Mouse (Mus musculus) embryonic facial prominence, embryonic 14.5 days (tissue): ENCODE data around the gene Zfp91. TPM values are rescaled to one million over a fixed set of nuclear protein-coding genes. Genes with fewer than 3 reads are reported as not detected.

ENCODE experiments used
- ATAC-seq: fragments of 200-750 bp; cut with Nextera tagmentation; 2 replicates; pipeline ENCODE4 v1.8.0; 2017; ENCODE audit warnings: low read depth, moderate number of reproducible peaks, moderate TSS enrichment
- DNase-seq: peaks from one replicate; pipeline ENCODE4 v3.0.0-alpha.2; 2015; ENCODE audit warnings: low spot score
- H3K27ac ChIP-seq: fragments of 300-500 bp; sonication (generic); replicated peaks from 2 replicates; pipeline ENCODE4 v1.5.1; 2014; ENCODE audit warnings: low read depth, mild to moderate bottlenecking, low read length, moderate library complexity
- H3K27me3 ChIP-seq: fragments of 300-500 bp; sonication (generic); replicated peaks from 2 replicates; pipeline ENCODE4 v1.6.1; 2014; ENCODE audit warnings: low read length; ENCODE audit not compliant: control insufficient read depth, insufficient read depth
- H3K36me3 ChIP-seq: fragments of 300-500 bp; sonication (generic); 2 replicates; pipeline ENCODE4 v1.6.1; 2014; ENCODE audit warnings: low read length, mixed read lengths; ENCODE audit not compliant: control insufficient read depth, insufficient read depth
- H3K4me1 ChIP-seq: fragments of 300-500 bp; sonication (generic); 2 replicates; pipeline ENCODE4 v1.6.1; 2014; ENCODE audit warnings: antibody characterized with exemption, low read length; ENCODE audit not compliant: control insufficient read depth, insufficient read depth
- H3K4me2 ChIP-seq: fragments of 300-500 bp; sonication (generic); 2 replicates; pipeline ENCODE4 v1.6.1; 2014; ENCODE audit warnings: low read depth, mild to moderate bottlenecking, low read length, moderate library complexity, mixed read lengths
- H3K4me3 ChIP-seq: fragments of 300-500 bp; sonication (generic); 2 replicates; pipeline ENCODE4 v1.5.1; 2014; ENCODE audit warnings: low read depth, mild to moderate bottlenecking, low read length
- H3K9ac ChIP-seq: fragments of 300-500 bp; sonication (generic); 2 replicates; pipeline ENCODE4 v1.6.1; 2014; ENCODE audit warnings: low read depth, mild to moderate bottlenecking, low read length, moderate library complexity, mixed read lengths
- H3K9me3 ChIP-seq: fragments of 300-500 bp; sonication (generic); 2 replicates; pipeline ENCODE4 v1.6.1; 2016; ENCODE audit warnings: low read length; ENCODE audit not compliant: control insufficient read depth
- WGBS: fragments of 180-500 bp; shearing (Covaris S2); extraction: QIAGEN DNeasy Blood & Tissue Kit; methylation state at CpG from one replicate; pipeline ENCODE4 v1.1.7; 2014; 5-methylcytosine and 5-hydroxymethylcytosine counted together
- polyA plus RNA-seq: library from polyadenylated mRNA; unstranded; fragments of >200 nt; fragmentation: Nextera tagmentation; extraction: Ambion mirVana; gene quantifications from 2 replicates; pipeline ENCODE4 v1.2.1, GENCODE M21; 2014

The Zfp91 gene
- polyA plus RNA-seq: 8.9 and 10.1 TPM in 2 replicates

DNA sequence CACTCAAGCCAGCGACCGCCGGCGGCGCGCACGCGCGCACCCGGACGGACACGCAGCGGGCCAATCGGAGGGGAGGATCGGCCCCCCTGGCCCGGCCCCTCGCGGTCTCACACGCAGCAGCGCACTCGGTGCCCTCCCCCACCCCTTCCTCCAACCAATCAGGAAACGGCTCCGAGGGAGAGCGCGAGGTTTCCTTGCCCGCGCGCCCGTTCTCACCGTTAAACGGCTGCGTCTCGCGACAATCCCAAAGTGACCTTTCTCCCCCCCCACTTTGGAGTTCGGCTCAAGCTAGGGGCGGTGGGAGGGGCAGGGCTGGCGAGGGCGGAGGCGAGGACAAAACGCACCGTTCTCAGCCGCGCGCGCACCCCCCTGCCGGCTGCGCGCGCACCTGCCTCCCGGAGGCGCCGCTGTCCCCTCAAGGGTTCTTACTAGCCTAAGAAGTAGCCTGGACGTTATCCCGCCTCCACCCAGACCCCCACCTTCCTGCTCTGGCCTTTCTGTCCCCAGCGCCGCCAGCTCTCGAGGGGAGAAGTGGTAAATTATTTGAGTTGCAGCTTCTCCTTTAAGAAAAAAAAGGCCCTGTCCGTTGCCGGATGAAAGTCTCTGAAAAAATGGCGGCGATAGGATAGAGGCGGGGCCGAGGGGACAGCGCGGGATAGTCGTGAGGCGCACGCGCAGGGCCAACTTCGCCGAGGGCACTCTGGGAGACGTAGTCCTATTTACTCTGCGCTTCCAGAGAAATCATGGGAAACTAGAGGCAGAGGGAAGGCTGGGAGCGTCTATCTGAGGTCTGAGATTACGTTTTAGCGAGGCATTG lies at the start of gene Zfp91, which contains the start of gene Lpxn:
Gene Zfp91, minus strand, starts transcription at position 616 of the 817 bp plus-strand sequence.
Gene Lpxn, plus strand, starts transcription at position 683 of the 817 bp plus-strand sequence.
- Histone ChIP-seq H3K9me3 (no peaks in the 10 kb centered on the region), H3K9ac (peak within 1 kb of the TSS; percentile 99), H3K36me3 (no peaks in the 10 kb centered on the region), H3K4me2 (peak within 1 kb of the TSS; percentile 69), H3K4me3 (peak within 1 kb of the TSS; percentile 94), H3K27me3 (no peaks in the 10 kb centered on the region), H3K27ac (peak within 1 kb of the TSS; percentile 100), H3K4me1 (peaks cover 11% of the 10 kb centered on the region; the same call in 1 of the 2 replicates)
- DNase-seq (peak; percentile 100), ATAC-seq (peak; percentile 96)
- WGBS: under 1% methylated on average over 34 of the region's 76 CpGs

DNA sequence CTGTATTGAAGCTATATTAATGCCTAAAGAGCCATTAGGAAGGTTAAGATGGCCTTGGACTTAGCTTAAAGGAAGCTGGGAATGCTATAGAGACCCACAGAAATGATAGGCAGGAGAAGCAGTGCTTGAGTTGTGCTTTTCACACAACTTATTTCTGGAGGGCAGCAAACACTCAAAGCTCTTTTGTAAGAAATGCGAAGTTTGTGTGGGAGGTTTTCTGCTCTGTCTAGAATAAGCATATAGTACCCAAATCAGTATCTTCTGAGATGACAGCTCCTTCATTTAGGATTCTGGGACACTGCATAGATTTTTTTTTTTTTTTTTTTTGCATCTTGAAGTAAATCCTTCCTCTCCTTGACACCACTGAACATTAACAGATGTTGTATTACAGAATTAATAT lies 42.6 kb upstream of the Zfp91 start:
- Histone ChIP-seq H3K9me3 (no peaks in the 10 kb centered on the region), H3K27ac (no peak overlapping the region), H3K4me2 (no peak overlapping the region), H3K27me3 (no peaks in the 10 kb centered on the region), H3K9ac (no peak overlapping the region), H3K4me3 (no peak overlapping the region), H3K4me1 (no peaks in the 10 kb centered on the region), H3K36me3 (no peaks in the 10 kb centered on the region)
- DNase-seq (no peak), ATAC-seq (no peak)
- 91% methylated on average over 1 of the region's 1 CpGs for whole genome bisulfite sequencing

DNA sequence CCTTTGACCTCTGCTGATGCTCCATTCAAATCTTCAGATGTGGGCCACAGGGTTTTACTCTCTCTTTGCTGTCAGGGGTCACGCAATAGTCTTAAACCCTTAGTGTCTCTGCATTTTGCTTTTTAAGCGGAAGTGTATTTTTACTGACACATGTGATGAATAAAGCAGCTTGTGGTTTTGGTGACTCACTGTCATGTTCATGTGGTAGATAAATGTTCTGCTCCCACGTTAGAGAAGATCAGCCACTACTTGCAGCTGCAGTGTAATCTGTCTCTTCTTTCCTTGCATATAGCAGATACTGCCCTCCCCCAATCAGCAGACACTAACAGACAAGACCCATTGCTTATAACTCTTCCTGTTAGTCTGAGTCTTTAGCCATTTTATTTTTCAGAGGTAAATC lies 37.7 kb upstream of the Zfp91 start:
- Histone ChIP-seq H3K4me2 (no peak overlapping the region), H3K36me3 (no peaks in the 10 kb centered on the region), H3K9ac (no peak overlapping the region), H3K4me1 (no peaks in the 10 kb centered on the region), H3K9me3 (no peaks in the 10 kb centered on the region), H3K4me3 (no peak overlapping the region), H3K27me3 (no peaks in the 10 kb centered on the region), H3K27ac (no peak overlapping the region)
- no peak for DNase-seq
- ATAC-seq: no peak
- WGBS: 70% methylated on average over 3 of the region's 3 CpGs

- Histone ChIP-seq H3K9ac (no peak overlapping the region), H3K9me3 (no peaks in the 10 kb centered on the region), H3K27me3 (no peaks in the 10 kb centered on the region), H3K36me3 (no peaks in the 10 kb centered on the region), H3K4me2 (no peak overlapping the region), H3K4me3 (no peak overlapping the region), H3K27ac (no peak overlapping the region), H3K4me1 (no peaks in the 10 kb centered on the region)
- 55% methylated on average over 1 of the region's 1 CpGs for WGBS
- DNase-seq (no peak), ATAC-seq (no peak)
These were observed 35.6 kb upstream of the Zfp91 start for GRCm38 (mm10) chr19:12831559-12831958.

GRCm38 (mm10) chr19:12830823-12831430 lies 35.0 kb upstream of the Zfp91 start:
- H3K9me3 ChIP-seq: no peaks in the 10 kb centered on the region

GRCm38 (mm10) chr19:12824549-12824948 lies 28.6 kb upstream of the Zfp91 start:
- Histone ChIP-seq H3K4me1 (no peaks in the 10 kb centered on the region), H3K4me3 (no peak overlapping the region), H3K27me3 (no peaks in the 10 kb centered on the region), H3K27ac (no peak overlapping the region), H3K4me2 (no peak overlapping the region), H3K9me3 (no peaks in the 10 kb centered on the region), H3K36me3 (no peaks in the 10 kb centered on the region), H3K9ac (no peak overlapping the region)
- WGBS: 76% methylated on average over 4 of the region's 4 CpGs
- DNase-seq (no peak), ATAC-seq (no peak)

More at GRCm38 (mm10) chr19:12830823-12831430, 35.0 kb upstream of the Zfp91 start:
- ATAC-seq (peak; percentile 91), DNase-seq (peak; percentile 5)
- no peak overlapping the region for H3K27ac ChIP-seq
- no peak overlapping the region for H3K4me3 ChIP-seq
- no peaks in the 10 kb centered on the region for H3K4me1 ChIP-seq
- no peaks in the 10 kb centered on the region for H3K27me3 ChIP-seq
- no peak overlapping the region for H3K9ac ChIP-seq
- 73% methylated on average over 2 of the region's 2 CpGs for WGBS
- H3K4me2 ChIP-seq: no peak overlapping the region
- H3K36me3 ChIP-seq: no peaks in the 10 kb centered on the region

DNA sequence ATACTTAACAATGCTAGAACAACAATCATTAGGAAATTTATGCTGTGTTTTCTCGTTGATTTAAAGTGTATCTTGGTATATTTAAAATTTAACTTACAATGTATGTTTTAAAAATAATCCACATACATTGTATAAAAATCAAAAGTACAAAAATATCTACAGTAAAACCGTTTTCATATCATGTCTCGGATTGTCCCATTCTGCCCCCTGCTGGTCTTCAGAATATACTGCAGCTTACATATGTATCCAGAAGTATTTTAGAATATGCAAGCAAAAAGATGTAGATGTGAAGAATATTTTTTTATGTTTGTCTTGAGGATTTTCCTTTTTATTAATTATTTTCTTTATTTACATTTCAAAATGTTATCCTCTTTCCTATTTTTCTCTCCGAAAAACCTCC lies 24.5 kb upstream of the Zfp91 start:
- no peak for ATAC-seq
- Histone ChIP-seq H3K27me3 (no peaks in the 10 kb centered on the region), H3K36me3 (no peaks in the 10 kb centered on the region), H3K4me2 (no peak overlapping the region), H3K27ac (no peak overlapping the region), H3K4me1 (no peaks in the 10 kb centered on the region), H3K9me3 (no peaks in the 10 kb centered on the region), H3K9ac (no peak overlapping the region), H3K4me3 (no peak overlapping the region)
- 28% methylated on average over 4 of the region's 4 CpGs for WGBS
- peak; percentile 47 for DNase-seq

- ATAC-seq (no peak), DNase-seq (no peak)
- Histone ChIP-seq H3K27ac (no peak overlapping the region), H3K4me3 (no peak overlapping the region), H3K27me3 (no peaks in the 10 kb centered on the region), H3K4me2 (no peak overlapping the region), H3K4me1 (no peaks in the 10 kb centered on the region), H3K9ac (no peak overlapping the region), H3K9me3 (no peaks in the 10 kb centered on the region), H3K36me3 (no peaks in the 10 kb centered on the region)
- WGBS: 93% methylated on average over 1 of the region's 1 CpGs
These were observed 22.6 kb upstream of the Zfp91 start for GRCm38 (mm10) chr19:12818507-12818906.
